Mouse (Mus musculus) urinary bladder, postnatal 36 days (tissue): Measurements from ENCODE around the gene Bcl11a.

Experiments
- DNase-seq, 2 experiments: peaks; one replicate each; pipeline ENCODE4 v3.0.0; 2022; ENCODE audit warnings: low spot score in 2 of 2, mixed read lengths in 1 of 2

Bcl11a gene

GRCm38 (mm10) chr11:24152076-24152784, 74.4 kb downstream of the Bcl11a start:
- no peak for DNase-seq

GRCm38 (mm10) chr11:24153049-24153448, 75.2 kb downstream of the Bcl11a start:
- DNase-seq, result no peak

DNA sequence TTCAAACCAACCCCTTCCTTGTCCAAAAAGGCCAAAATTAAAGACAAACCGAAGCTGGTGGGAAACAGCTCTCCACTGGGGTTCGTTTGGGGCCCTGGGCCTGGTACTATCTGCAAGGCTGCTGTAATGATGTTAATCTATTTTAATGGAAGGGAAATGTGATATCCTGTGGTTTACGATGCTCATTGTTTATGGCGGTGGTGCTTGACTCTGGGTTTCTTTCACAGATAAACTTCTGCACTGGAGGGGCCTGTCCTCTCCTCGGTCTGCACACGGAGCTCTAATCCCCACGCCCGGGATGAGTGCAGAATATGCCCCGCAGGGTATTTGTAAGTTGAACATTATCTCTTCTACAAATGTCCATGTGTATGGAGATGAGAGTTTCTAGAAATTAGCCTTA, 80.2 kb downstream of the Bcl11a start:
- DNase-seq, result no peak

DNA sequence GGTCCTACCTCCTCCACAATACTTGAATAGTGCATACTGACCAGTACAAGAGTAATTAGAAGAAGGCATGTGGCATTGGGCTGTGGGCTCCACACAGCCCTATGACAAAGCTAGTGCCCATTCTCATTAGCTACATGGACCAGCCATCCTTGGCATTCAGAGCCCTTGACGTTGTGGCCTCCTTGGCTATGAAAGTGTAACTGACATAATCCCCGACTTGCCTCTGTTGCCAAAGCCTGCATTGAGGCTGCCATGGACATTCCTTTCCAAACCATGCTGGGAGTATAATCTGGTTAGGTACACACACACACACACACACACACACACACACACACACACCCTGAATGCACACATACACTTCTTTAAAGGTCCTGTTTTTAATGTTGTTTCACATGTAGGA, 81.8 kb downstream of the Bcl11a start:
- no peak for DNase-seq

DNA sequence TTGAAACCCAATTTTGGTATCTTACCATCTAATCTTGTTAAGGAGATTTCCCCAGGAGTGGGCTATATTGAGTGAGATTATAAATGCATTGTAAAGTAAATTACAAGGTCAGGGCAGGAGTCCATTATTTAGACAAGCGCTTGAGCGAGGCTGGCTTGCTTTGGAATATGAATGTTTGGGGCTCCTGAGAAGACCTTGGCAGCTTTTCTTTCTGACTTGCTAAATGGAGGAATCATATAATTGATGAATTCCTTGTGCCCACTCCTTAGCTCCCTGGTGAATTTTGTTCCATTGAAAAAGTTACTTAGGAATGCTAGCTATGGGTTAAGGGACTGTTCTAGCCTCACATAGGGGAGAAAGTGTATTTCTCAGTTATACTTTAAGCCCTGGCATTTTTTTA, 83.6 kb downstream of the Bcl11a start:
- DNase-seq, result no peak

DNA sequence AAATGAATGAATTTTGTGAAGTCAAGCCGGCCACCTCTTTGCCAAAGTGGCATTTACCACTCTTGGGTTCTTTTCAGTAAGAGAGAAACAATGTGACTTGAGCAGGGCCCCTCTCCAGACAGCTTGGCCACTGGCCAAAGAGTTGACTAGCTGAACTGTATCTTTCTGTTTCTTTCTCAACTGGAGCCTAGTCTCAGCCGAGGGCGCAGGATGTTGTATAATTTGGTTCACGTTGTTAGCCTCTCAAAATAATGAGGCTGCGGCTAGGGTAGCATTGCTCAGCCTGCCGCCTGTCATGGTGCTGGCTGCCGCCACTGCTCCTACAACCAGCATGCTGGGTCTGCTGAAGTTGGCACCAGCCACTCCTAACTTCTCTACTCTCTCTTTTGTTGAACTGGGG, 84.2 kb downstream of the Bcl11a start:
- no peak for DNase-seq

DNA sequence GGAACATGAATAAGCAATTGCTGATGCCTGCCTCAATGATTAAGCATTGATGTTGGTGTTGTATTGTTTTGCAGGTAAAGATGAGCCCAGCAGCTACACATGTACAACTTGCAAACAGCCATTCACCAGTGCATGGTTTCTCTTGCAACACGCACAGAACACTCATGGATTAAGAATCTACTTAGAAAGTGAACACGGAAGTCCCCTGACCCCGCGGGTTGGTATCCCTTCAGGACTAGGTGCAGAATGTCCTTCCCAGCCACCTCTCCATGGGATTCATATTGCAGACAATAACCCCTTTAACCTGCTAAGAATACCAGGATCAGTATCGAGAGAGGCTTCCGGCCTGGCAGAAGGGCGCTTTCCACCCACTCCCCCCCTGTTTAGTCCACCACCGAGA, 85.2 kb downstream of the Bcl11a start:
- no peak for DNase-seq

- DNase-seq, result no peak
Measured at GRCm38 (mm10) chr11:24164065-24164464, 86.2 kb downstream of the Bcl11a start.

DNA sequence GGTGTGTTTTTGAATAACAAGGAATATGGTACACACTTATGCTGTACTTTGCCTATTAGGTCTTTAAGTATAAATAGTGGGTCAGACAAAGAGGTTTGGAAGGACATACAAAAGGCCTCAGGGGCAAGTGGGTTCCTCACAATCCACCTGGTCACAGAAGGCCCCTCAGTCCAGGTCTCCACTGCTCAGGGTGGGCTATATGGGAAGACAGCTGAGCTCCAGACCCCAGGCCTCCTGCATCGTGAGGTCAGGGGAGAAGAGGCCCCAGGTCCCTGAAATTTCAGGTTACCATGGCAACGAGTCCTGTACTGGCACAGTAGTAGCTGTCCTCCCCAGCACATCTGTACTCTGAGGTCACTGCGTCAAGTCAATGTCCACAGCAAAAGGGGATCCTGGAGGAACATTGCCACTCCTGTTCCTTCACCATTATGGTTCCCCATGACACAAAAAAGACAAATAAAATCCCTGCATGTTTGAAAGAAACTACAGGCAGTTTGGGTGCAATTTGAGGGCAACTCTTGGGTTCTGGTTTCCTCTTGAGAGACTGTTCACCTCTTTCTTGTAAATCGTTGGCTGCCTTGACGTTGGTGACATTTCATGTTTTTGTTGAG, 93.9 kb downstream of the Bcl11a start:
- DNase-seq, result no peak

DNA sequence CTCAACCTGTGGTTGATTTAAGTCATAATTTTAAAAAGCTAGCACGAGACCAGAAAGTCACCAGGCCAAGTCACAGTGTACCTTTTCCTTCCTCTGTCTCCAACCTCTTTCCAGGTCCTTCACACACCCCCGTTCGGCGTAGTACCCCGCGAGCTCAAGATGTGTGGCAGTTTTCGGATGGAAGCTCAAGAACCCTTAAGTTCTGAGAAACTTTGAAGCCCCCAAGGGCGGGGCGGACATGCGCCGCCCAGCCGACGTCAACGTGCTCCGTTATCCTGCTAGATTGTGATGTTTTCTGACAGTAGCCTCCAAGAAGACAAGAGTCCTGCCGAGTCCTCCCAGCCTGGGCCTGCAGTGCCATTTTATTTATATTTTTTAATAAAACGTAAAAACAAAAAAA, 94.7 kb downstream of the Bcl11a start:
- DNase-seq, result no peak

DNA sequence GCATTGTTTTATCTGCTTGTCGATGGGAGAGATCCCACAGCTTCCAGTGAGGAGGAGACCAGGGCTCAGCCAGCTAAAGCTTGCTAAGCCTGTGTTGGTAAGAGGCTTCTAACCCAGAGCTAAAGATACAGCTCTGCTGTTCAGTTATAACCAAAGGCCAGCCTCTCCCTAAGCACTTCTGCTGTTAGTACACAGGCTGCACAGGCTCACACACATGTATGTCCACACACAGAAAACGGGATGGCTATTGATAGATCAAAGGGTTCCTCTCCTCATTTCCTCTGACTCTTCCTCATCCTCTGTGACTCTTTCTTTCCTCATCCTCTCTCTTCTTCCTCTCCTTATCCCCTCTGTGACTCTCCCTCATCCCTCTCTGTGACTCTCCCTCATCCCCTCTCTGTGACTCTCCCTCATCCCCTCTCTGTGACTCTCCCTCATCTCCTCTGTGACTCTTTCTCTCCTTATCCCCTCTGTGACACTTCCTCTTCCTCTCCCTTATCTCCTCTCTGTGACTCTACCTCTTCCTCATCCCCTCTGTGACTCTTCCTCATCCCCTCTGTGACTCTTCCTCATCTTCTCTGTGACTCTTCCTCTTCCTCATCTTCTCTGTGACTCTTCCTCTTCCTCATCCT, 96.4 kb downstream of the Bcl11a start:
- no peak for DNase-seq

DNA sequence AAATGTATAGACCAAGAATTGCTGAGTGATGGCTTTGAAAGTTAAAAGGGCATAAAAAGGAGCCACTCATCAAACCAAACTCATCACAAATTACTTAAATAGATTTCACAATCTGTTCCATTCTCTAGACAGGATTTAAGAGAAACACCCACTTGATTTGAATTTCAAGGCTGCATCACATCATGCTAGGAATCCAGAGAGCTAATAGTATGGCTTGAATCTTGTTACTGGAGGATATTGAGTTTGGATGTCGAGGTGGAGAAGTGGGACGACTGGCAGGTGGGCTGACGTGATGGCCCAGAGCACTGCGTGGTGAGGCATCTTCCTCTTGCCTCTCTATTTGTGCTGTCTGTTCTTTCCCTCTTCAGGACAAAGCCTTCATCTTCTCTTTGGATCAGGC, 99.6 kb downstream of the Bcl11a start:
- no peak for DNase-seq

DNA sequence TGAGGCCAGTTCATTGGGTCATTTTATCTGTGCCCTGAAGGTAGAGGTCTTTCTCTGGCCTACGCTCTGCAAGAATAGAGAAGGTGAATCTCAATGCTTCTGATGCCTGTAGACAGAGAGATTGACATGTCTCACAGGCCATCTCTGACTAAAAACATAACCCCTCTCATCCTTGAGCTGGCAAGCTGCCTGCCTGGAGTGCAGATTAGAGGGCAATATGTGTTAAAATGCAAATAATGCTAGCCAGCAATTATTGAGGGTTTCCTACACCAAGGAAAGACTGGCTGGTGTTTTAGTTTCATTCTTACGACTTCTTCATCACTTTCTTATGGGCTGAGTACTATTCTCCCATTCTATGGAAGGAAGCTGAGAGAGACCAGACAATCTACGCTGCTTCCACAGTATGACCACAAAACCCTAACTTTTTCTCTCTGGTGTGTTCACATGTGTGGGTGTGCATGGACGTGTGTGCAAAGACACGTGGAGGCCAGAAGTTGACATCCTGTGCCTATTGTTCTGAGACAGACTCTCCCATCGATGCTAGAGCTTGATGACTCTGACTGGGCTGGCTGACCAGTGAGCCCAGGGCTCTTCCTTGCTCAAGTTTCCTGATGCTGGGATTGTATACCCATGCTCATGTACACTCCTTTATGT, 101.1 kb downstream of the Bcl11a start:
- DNase-seq, result no peak

GRCm38 (mm10) chr11:24180040-24180439, 102.2 kb downstream of the Bcl11a start:
- DNase-seq, result no peak

DNA sequence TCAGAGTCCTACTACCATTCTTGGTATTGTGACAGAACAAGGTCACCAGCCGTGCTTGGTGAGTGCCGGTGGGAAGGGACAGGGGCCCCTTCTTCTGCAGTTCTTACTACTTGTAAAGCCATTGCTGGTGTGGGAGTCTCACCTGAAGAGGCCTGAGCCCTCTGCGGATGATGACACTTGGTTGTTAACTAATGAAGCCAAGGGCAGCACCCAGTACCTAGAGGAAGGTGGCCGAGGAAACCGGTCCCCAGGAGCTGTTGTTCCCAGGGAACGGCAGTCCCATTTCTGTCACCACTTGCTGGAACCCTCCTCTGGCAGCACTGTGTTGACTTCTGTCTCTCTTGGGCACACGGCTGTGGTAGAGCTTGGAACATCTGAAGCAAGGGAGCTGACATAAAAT, 105.6 kb downstream of the Bcl11a start:
- DNase-seq, result no peak

DNA sequence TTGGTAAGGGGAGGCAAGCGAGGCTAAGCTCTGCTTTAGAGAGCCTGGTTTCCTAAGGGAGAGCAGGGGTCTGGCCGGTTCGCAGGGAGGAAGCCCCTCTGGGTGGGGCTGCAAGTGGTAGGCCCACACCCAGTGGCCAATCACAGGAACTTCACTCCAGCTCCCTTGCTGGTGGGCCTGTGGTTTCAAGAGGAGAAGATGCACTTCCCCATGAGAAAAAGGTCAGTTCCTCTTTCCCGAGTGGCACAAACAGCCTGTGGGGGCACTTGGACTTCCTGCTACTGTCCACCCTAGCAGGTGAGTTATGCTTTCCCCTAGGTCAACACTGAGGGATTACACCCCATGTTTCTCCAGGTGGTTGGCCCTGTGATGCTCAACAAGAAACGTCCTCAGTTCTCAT, 107.1 kb downstream of the Bcl11a start:
- no peak for DNase-seq

DNA sequence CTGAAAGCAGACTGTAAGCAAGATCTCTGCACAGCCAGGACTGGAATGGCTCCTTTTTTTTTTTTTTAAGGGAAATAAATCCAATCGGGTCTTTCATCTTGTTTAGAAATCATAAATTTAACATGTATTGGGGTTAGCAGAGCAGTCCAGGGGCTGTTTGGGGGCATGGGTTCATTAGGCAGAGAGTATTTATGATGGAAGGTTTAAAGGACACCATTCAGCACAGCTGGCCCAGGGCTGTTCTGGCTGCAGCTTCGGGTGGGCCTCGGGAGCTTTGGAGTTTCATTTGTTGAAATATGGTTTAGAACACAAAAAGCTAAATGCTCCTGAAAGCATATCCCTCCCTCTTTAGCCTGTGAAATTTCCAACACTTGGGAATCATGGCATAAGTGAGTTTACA, 112.6 kb downstream of the Bcl11a start:
- DNase-seq, result no peak

GRCm38 (mm10) chr11:24196460-24197190, 118.8 kb downstream of the Bcl11a start:
- DNase-seq, result no peak

DNA sequence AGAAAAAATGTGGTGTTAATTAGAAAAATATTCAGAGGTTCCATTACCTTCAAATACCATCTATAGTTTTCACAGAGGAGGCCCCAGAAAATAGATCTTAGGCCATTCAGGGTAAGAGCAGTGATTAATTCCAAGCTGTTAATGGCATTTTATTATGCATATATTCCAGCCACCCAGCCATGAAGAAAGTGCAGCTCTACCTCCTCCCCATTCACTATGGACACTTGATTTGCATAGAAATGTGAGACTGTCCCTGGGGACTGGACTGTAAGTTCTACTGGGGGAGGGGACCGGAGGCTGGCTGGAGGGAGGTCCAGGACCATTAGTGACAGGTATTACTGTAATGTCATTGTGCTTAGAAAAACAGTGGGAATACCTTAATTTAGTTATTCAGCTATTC, 119.6 kb downstream of the Bcl11a start:
- no peak for DNase-seq

DNA sequence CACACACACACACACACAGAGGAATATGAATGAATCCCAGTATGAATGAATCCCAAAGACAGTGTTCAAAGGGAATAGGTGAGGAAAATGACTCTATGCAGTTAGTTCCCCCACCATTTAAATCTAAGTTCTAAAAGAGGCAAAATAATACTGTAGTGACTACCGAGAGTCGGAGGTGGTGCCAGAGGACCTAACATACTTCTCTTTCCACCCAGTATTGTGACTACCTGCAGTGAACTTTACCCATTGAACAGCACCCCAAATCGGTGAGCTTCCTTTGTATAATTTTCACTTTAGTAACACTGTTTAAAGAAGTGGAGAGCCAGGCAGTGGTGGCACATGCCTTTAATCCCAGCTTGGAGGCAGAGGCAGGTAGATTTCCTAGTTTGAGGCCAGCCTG, 121.7 kb downstream of the Bcl11a start:
- DNase-seq, result no peak

- DNase-seq, result no peak
Measured at GRCm38 (mm10) chr11:24200310-24200709, 122.5 kb downstream of the Bcl11a start.

DNA sequence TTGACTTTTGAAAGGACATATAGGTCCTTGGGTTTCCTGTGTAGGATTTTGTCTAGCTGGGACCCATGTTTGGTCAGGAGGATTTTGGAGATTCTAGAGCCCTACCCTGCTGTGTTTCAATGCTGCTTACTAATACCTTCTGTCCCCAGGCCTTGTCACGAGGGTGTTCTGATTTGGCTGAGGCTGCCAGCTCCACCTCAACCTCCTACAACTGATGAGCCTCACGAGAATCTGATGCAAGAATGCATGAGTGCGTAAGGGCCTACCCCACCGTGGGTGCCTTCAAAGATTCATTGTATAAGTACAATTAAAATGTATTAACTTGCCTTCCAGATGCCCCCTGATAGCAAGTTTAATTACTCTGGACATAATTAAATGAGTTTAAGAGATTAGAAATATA, 123.4 kb downstream of the Bcl11a start:
- DNase-seq, result no peak
